Mouse (Mus musculus) heart, embryonic 14.5 days (tissue): ENCODE results near the gene Plac1. TPM values are rescaled to one million over a fixed set of nuclear protein-coding genes. Genes with fewer than 3 reads are reported as not detected.

ENCODE experiments used
- ATAC-seq: fragments of 200-750 bp; cut with Nextera tagmentation; 2 replicates; pipeline ENCODE4 v1.8.0; 2017; ENCODE audit warnings: low read depth, moderate TSS enrichment; ENCODE audit not compliant: insufficient number of reproducible peaks, insufficient read depth, low FRiP score
- H3K27ac ChIP-seq, 2 experiments: fragments of 200-500 bp in 1 of 2; fragments of 300-500 bp in 1 of 2; sonication (generic) in 1 of 2; replicated peaks in 1 of 2; 2 replicates each; pipeline ENCODE4 v1.5.1; 2012 to 2014; ENCODE audit warnings: low read depth in 2 of 2, low read length in 2 of 2, control low read depth in 1 of 2, mild to moderate bottlenecking in 1 of 2, mixed read lengths in 1 of 2; ENCODE audit not compliant: control insufficient read depth in 1 of 2, insufficient read depth in 1 of 2
- H3K27me3 ChIP-seq: fragments of 300-500 bp; sonication (generic); 2 replicates; pipeline ENCODE4 v1.6.1; 2014; ENCODE audit warnings: mild to moderate bottlenecking, low read length, control low read depth; ENCODE audit not compliant: control insufficient read depth, insufficient read depth
- H3K36me3 ChIP-seq: fragments of 300-500 bp; sonication (generic); 2 replicates; pipeline ENCODE4 v1.6.1; 2014; ENCODE audit warnings: mild to moderate bottlenecking, control low read depth, low read length, mixed read lengths; ENCODE audit not compliant: control insufficient read depth, insufficient read depth
- H3K4me1 ChIP-seq, 2 experiments: fragments of 200-500 bp in 1 of 2; fragments of 300-500 bp in 1 of 2; sonication (generic) in 1 of 2; 2 replicates each; pipeline ENCODE4 v1.6.1; 2012 to 2014; ENCODE audit warnings: low read length in 2 of 2, control low read depth in 1 of 2, mixed read lengths in 1 of 2; ENCODE audit not compliant: control insufficient read depth in 2 of 2, insufficient read depth in 2 of 2
- H3K4me2 ChIP-seq: fragments of 300-500 bp; sonication (generic); 2 replicates; pipeline ENCODE4 v1.6.1; 2014; ENCODE audit warnings: mild to moderate bottlenecking, low read length
- H3K4me3 ChIP-seq, 2 experiments: fragments of 200-500 bp in 1 of 2; fragments of 300-500 bp in 1 of 2; sonication (generic) in 1 of 2; 2 replicates each; pipeline ENCODE4 v1.5.1; 2012 to 2014; ENCODE audit warnings: low read length in 2 of 2, mild to moderate bottlenecking in 2 of 2, control low read depth in 1 of 2, low read depth in 1 of 2, moderate library complexity in 1 of 2; ENCODE audit not compliant: control insufficient read depth in 1 of 2, insufficient read depth in 1 of 2
- H3K9ac ChIP-seq: fragments of 300-500 bp; sonication (generic); 2 replicates; pipeline ENCODE4 v1.6.1; 2014; ENCODE audit warnings: mild to moderate bottlenecking, low read length
- H3K9me3 ChIP-seq: fragments of 300-500 bp; sonication (generic); 2 replicates; pipeline ENCODE4 v1.6.1; 2016; ENCODE audit warnings: low read length, control low read depth; ENCODE audit not compliant: control insufficient read depth
- WGBS: fragments of 180-500 bp; shearing (Covaris S2); extraction: QIAGEN DNeasy Blood & Tissue Kit; methylation state at CpG from one replicate; pipeline ENCODE4 v1.1.7; 2014; 5-methylcytosine and 5-hydroxymethylcytosine counted together
- polyA plus RNA-seq: library from polyadenylated mRNA; unstranded; fragments of >200 nt; fragmentation: Nextera tagmentation; extraction: Ambion mirVana; gene quantifications from 2 replicates; pipeline ENCODE4 v1.2.1, GENCODE M21; 2014

The Plac1 gene
- polyA plus RNA-seq, 1 experiment from 2014 or later = 8.4 TPM

DNA sequence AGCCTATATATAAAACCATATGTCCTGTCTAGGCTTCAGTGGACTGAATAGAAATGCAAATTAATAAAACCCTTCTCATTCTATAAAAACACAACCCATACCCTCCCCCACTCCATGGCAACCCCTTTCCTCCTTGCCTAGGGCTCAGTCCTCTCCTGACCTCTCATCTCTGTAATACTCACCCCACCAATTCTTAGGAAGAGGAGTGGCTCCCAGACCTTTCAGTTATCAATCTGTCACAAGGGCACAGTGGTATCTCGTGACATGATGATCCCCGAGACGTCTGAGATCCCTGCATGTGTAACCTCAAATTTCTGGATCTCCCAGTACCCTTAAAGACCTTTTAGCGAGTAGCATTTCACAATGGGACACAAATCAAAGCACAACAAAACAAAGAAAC is 190.7 kb downstream of the Plac1 start:
- Histone ChIP-seq H3K27me3 (no peaks in the 10 kb centered on the region), H3K4me3 (no peak overlapping the region), H3K9ac (no peak overlapping the region), H3K4me2 (no peak overlapping the region), H3K36me3 (peaks cover 6% of the 10 kb centered on the region; the same call in 1 of the 2 replicates), H3K27ac (no peak overlapping the region), H3K4me1 (peaks cover 13 to 22% of the 10 kb centered on the region in 2 experiments), H3K9me3 (no peaks in the 10 kb centered on the region)
- WGBS = 43% methylated on average over 4 of the region's 4 CpGs
- ATAC-seq = no peak

- no peak overlapping the region for H3K4me3 ChIP-seq
- H3K4me2 ChIP-seq = no peak overlapping the region
- H3K27me3 ChIP-seq = no peaks in the 10 kb centered on the region
- WGBS = 20% methylated on average over 2 of the region's 2 CpGs
- no peak for ATAC-seq
- peak overlapping the region in 1 of 2 experiments; percentile 79; a peak in 2 of 4 replicates for H3K27ac ChIP-seq
- H3K36me3 ChIP-seq = no peaks in the 10 kb centered on the region
- H3K9ac ChIP-seq = no peak overlapping the region
- H3K4me1 ChIP-seq = peaks cover 10 to 22% of the 10 kb centered on the region in 2 experiments
- no peaks in the 10 kb centered on the region for H3K9me3 ChIP-seq
Observed at GRCm38 (mm10) chrX:53046911-53047310, 193.0 kb downstream of the Plac1 start.

- H3K4me1 ChIP-seq = peaks cover 10 to 22% of the 10 kb centered on the region in 2 experiments
- no peak overlapping the region for H3K4me3 ChIP-seq
- H3K4me2 ChIP-seq = no peak overlapping the region
- WGBS = 46% methylated on average over 4 of the region's 4 CpGs
- H3K27me3 ChIP-seq = no peaks in the 10 kb centered on the region
- H3K27ac ChIP-seq = peak overlapping the region; percentile 79 to 86
- no peak overlapping the region for H3K9ac ChIP-seq
- ATAC-seq = no peak
- H3K9me3 ChIP-seq = no peaks in the 10 kb centered on the region
- no peaks in the 10 kb centered on the region for H3K36me3 ChIP-seq
Observed at GRCm38 (mm10) chrX:53046033-53046432, 193.9 kb downstream of the Plac1 start.

DNA sequence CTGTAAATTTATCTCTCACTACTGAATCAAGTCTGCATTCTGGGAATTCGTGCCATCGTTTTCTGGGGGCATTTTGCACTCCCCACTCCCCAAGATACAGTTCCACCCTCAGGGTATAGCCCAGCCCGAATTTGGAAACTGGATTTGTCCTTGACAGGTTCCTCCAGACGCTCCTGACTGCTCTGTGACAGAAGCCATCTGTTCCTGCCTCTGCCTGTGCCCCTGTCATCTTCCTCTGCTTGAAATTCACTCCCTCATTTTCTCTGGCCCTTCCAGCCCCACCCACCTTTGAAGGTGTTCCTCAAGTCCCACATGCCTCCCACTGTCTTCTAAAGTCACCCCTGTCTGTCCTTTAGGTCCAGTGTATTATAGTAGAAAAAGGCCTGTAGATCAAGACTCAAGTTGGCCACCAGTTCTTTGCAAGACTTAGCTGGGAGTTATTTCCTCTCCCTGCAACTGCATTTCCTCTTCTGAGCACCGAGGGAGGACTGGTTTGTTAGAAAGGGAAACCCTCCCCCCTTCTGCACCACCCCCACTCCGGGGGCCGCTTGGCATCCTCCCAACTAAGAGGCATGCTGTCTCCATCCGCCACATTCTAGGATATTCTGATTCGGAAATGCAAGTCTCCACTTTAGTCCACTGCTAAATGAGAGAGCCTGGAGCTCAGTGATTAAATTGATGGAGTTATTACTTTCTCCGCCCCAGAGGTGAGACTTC is 194.6 kb downstream of the Plac1 start:
- WGBS = 24% methylated on average over 10 of the region's 10 CpGs
- peak; percentile 52 for ATAC-seq
- Histone ChIP-seq H3K4me1 (peaks cover 10 to 22% of the 10 kb centered on the region in 2 experiments), H3K4me2 (no peak overlapping the region), H3K36me3 (no peaks in the 10 kb centered on the region), H3K9ac (no peak overlapping the region), H3K4me3 (no peak overlapping the region), H3K9me3 (no peaks in the 10 kb centered on the region), H3K27me3 (no peaks in the 10 kb centered on the region), H3K27ac (peak overlapping the region; percentile 79 to 86)

DNA sequence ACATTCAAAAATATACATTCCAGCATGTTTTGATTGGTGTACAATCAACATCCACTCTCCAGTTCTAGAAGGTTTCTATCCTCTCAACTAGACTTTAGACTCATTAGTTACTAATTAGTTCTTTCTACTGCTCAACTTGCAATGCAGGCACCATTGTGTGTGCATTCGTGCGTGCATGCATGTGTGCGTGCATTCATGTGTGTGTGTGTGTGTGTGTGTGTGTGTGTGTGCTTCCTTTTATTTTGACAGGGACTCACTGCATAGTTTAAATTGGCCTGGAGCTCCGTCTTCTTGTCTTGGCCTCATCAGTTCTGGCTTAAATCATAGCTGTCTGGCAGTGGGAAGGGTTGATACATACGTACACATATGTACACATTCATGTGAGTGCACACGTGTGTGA is 198.9 kb downstream of the Plac1 start:
- Histone ChIP-seq H3K4me2 (no peak overlapping the region), H3K27ac (no peak overlapping the region), H3K9me3 (no peaks in the 10 kb centered on the region), H3K9ac (no peak overlapping the region), H3K4me1 (peaks cover 8 to 13% of the 10 kb centered on the region in 2 experiments), H3K27me3 (no peaks in the 10 kb centered on the region), H3K36me3 (no peaks in the 10 kb centered on the region), H3K4me3 (no peak overlapping the region)
- no peak for ATAC-seq
- 91% methylated on average over 6 of the region's 6 CpGs for WGBS

GRCm38 (mm10) chrX:53040138-53040537 is 199.8 kb downstream of the Plac1 start:
- 81% methylated on average over 6 of the region's 6 CpGs for WGBS
- ATAC-seq = no peak

DNA sequence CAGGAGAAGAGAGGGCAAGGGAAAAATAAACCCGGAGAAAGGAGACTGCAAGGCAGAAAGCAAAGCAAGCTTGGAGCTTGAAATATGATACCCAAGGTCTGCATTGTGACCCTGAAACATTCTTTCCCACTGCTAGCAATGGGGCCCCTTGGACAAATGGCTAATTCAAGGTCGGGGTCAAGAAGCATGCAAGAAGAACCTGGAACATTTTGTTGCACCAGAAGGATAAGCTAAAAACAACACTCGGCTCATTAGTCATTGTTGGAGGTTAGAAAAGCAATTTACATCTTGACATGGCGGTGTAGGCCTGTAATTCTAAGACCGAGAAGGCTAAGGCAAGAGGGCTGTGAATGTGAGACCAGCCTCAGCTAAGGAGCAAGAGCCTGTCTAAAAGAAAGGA is 200.3 kb downstream of the Plac1 start:
- Histone ChIP-seq H3K27me3 (no peaks in the 10 kb centered on the region), H3K9me3 (no peaks in the 10 kb centered on the region), H3K4me1 (peaks cover 2 to 5% of the 10 kb centered on the region in 2 experiments; a peak in 2 of 4 replicates), H3K36me3 (no peaks in the 10 kb centered on the region), H3K4me2 (no peak overlapping the region), H3K27ac (no peak overlapping the region), H3K4me3 (no peak overlapping the region), H3K9ac (no peak overlapping the region)
- ATAC-seq = no peak
- WGBS = 47% methylated on average over 5 of the region's 5 CpGs

More at GRCm38 (mm10) chrX:53040138-53040537, 199.8 kb downstream of the Plac1 start:
- H3K4me2 ChIP-seq = no peak overlapping the region
- peaks cover 3 to 6% of the 10 kb centered on the region in 2 experiments for H3K4me1 ChIP-seq
- H3K9ac ChIP-seq = no peak overlapping the region
- no peak overlapping the region for H3K27ac ChIP-seq
- H3K4me3 ChIP-seq = no peak overlapping the region
- H3K9me3 ChIP-seq = no peaks in the 10 kb centered on the region
- H3K27me3 ChIP-seq = no peaks in the 10 kb centered on the region
- H3K36me3 ChIP-seq = no peaks in the 10 kb centered on the region

GRCm38 (mm10) chrX:53038194-53038593 is 201.7 kb downstream of the Plac1 start:
- 79% methylated on average over 4 of the region's 4 CpGs for WGBS
- no peak for ATAC-seq
- H3K9ac ChIP-seq = no peak overlapping the region
- no peaks in the 10 kb centered on the region for H3K36me3 ChIP-seq
- no peak overlapping the region for H3K4me3 ChIP-seq
- H3K27me3 ChIP-seq = no peaks in the 10 kb centered on the region
- H3K4me2 ChIP-seq = no peak overlapping the region
- no peaks in the 10 kb centered on the region for H3K9me3 ChIP-seq
- H3K27ac ChIP-seq = no peak overlapping the region
- H3K4me1 ChIP-seq = peaks cover 2 to 5% of the 10 kb centered on the region in 2 experiments; a peak in 2 of 4 replicates
